ENCODE assay signal across 20 mouse cellular contexts in genomic region chr4:76089866-76090265, GRCm38 (mm10).
DNase-seq lines count a peak whose midpoint lies in the region; ATAC-seq and TF ChIP-seq lines count a peak whose summit lies in the region.
"Had no signal": no experiment of that assay in that cellular context is flagged by ENCODE, and none has a peak within 500 bp of the region (broad histone marks: within the 10 kb centered on the region; RNA-seq: fewer than 3 reads in every experiment).

No protein-coding gene starts in this region.

- H3K9ac ChIP-seq in kidney, embryonic 14.5 days (ENCODE audit: low read depth, low read length) = no peak overlapping the region
- H3K9ac ChIP-seq: heart, embryonic 15.5 days; limb, embryonic 12.5 days; liver, embryonic 12.5 days; lung, embryonic 14.5 days; neural tube, embryonic 13.5 days had no signal

- no peaks in the 10 kb centered on the region for H3K27me3 ChIP-seq in kidney, adult 2 months (replicated peaks; ENCODE audit: control insufficient read depth, insufficient read depth, low read length)
- no peaks in the 10 kb centered on the region for H3K27me3 ChIP-seq in kidney, embryonic 14.5 days (ENCODE audit: control insufficient read depth, insufficient read depth, low read length)
- H3K27me3 ChIP-seq: heart, embryonic 15.5 days; limb, embryonic 12.5 days; liver, embryonic 12.5 days; neural tube, embryonic 13.5 days had no signal

- ATAC-seq in cerebellum, adult (ENCODE audit: insufficient number of reproducible peaks, low FRiP score, low TSS enrichment) = no peak
- ATAC-seq in kidney, embryonic 14.5 days (ENCODE audit: low FRiP score, low TSS enrichment) = no peak
- no peak for ATAC-seq in monocyte, adult 5-6 weeks (replicated peaks; ENCODE audit: insufficient number of reproducible peaks, low FRiP score, low TSS enrichment, poor library complexity, severe bottlenecking)
- ATAC-seq: forebrain, embryonic 16.5 days; hindbrain, postnatal 0 days; intestine, postnatal 0 days; liver, embryonic 12.5 days had no signal

- H3K4me2 ChIP-seq in kidney, embryonic 14.5 days (replicated peaks; ENCODE audit: low read depth, low read length) = no peak overlapping the region
- H3K4me2 ChIP-seq: heart, embryonic 15.5 days; limb, embryonic 12.5 days; liver, embryonic 12.5 days; lung, embryonic 14.5 days; midbrain, embryonic 11.5 days; neural tube, embryonic 13.5 days had no signal

- DNase-seq in cerebellum, adult 11-12 months = peak; percentile 29
- peak; percentile 51 for DNase-seq in kidney, adult 2 months
- DNase-seq in cerebellum, adult 18-20 months = peak; percentile 17 to 32
- peak; percentile 9 to 30 for DNase-seq in cerebellum, postnatal 10 days
- DNase-seq in right cerebral cortex, postnatal 36 days (ENCODE audit: low spot score in 2 of 2) = no peak
- DNase-seq: lung, embryonic 14.5 days; spleen, adult 18-20 months; thymus, postnatal 25 days had no signal

- TF ChIP-seq CTCF in kidney, adult 2 months (conservative IDR thresholded peaks at IDR 0.05; ENCODE audit: insufficient read depth, insufficient read length, low read depth, low read length) = no peak

- no peak for TF ChIP-seq POLR2A in kidney, adult 2 months (IDR thresholded peaks at IDR 0.05; ENCODE audit: low read depth, low read length)

- no peaks in the 10 kb centered on the region for H3K4me1 ChIP-seq in kidney, adult 2 months (ENCODE audit: control insufficient read depth, insufficient read depth, low read length)
- no peaks in the 10 kb centered on the region for H3K4me1 ChIP-seq in kidney, embryonic 14.5 days (ENCODE audit: control insufficient read depth, insufficient read depth, low read length)
- H3K4me1 ChIP-seq: heart, embryonic 15.5 days; hindbrain, embryonic 10.5 days; limb, embryonic 12.5 days; liver, embryonic 12.5 days; neural tube, embryonic 13.5 days had no signal

- no peaks in the 10 kb centered on the region; the same call in 1 of the 2 replicates for H3K36me3 ChIP-seq in kidney, adult 2 months (ENCODE audit: control insufficient read depth, insufficient read depth, low read length)
- H3K36me3 ChIP-seq in kidney, embryonic 14.5 days (ENCODE audit: control insufficient read depth, insufficient read depth, low read length) = peaks cover 20% of the 10 kb centered on the region; the same call in 1 of the 2 replicates
- H3K36me3 ChIP-seq: liver, embryonic 12.5 days had no signal

- no peaks in the 10 kb centered on the region for H3K9me3 ChIP-seq in kidney, embryonic 14.5 days (ENCODE audit: control insufficient read depth, low read length)
- H3K9me3 ChIP-seq: heart, embryonic 15.5 days; hindbrain, embryonic 10.5 days; limb, embryonic 12.5 days; liver, embryonic 12.5 days; neural tube, embryonic 13.5 days had no signal

- H3K27ac ChIP-seq in kidney, adult 2 months (ENCODE audit: insufficient read depth, low read depth, low read length) = no peak overlapping the region
- H3K27ac ChIP-seq in kidney, embryonic 14.5 days (ENCODE audit: low read depth, low read length) = no peak overlapping the region
- H3K27ac ChIP-seq: heart, embryonic 15.5 days; hindbrain, embryonic 10.5 days; hindbrain, postnatal 0 days; limb, embryonic 12.5 days; liver, embryonic 12.5 days; neural tube, embryonic 13.5 days had no signal

- no peak overlapping the region for H3K4me3 ChIP-seq in kidney, adult 2 months (ENCODE audit: insufficient read depth, low read depth, low read length)
- no peak overlapping the region for H3K4me3 ChIP-seq in kidney, embryonic 14.5 days (ENCODE audit: low read length)
- H3K4me3 ChIP-seq: heart, embryonic 15.5 days; hindbrain, embryonic 10.5 days; limb, embryonic 12.5 days; liver, embryonic 12.5 days; neural tube, embryonic 13.5 days had no signal

Comparison
In these comparisons a context has a peak if more than half of its experiments do, and no peak if none do; other contexts are left out.
1. DNase-seq: peak in cerebellum, adult 11-12 months (single experiment), kidney, adult 2 months (single experiment), cerebellum, adult 18-20 months (2 of 2) and cerebellum, postnatal 10 days (2 of 2); none in right cerebral cortex, postnatal 36 days (0 of 2).